Comparison of ENCODE assay signal across 10 mouse cellular contexts in the genomic region with DNA sequence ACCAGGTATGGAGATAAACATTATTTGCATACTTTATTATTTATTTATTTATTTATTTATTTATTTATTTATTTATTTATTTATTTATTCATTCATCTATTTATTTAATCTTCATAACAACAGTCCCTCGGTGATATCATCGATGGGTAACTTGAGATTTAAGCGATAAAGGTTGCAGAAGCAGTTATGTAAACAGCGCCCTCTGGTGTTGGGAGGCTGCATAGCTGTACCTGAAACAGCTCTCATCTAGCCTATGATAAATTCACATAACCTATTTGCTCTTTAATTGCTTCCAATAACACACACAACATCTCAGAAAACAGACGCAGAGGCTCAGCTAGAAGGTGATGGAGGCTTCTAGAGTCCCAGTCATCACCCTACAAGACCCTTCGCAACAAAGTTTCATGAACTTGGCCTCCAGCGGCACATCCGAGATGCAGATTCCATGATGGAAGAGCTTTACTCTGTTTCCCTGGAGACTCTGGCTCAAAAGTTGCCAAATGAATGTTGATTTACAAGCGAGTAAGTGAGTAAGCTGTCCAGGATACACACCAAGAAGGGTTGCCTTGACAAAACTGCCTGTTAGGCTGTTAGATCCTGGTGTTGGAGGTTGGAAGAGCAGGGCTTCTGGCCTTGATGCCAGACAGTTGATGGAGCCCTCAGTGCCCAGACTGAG.
A peak's percentile ranks its signal among the peaks of the same experiment; 100 is the strongest.
DNase-seq lines count a peak whose midpoint lies in the region; ATAC-seq and TF ChIP-seq lines count a peak whose summit lies in the region.
"Had no signal": no experiment of that assay in that cellular context is flagged by ENCODE, and none has a peak within 500 bp of the region (broad histone marks: within the 10 kb centered on the region; RNA-seq: fewer than 3 reads in every experiment).

No protein-coding gene starts in this region.

- peak; percentile 31 for DNase-seq in hindbrain, postnatal 0 days (ENCODE audit: low spot score)
- DNase-seq in hindbrain, embryonic 10.5 days (ENCODE audit: low spot score) = no peak
- DNase-seq in B cell, adult 2 months = peak; percentile 57 to 62
- no peak for DNase-seq in Patski (ENCODE audit: low read depth, low spot score)
- DNase-seq in lung, postnatal 10 days = peak; percentile 15
- DNase-seq in cerebellum, postnatal 14 days = no peak
- no peak for DNase-seq in gastrocnemius, postnatal 4 days (ENCODE audit: low spot score in 2 of 2)

- no peak for ATAC-seq in hindbrain, postnatal 0 days
- no peak for ATAC-seq in Patski
- no peak for ATAC-seq in activated CD4-positive, CD25-positive, alpha-beta regulatory T cell, adult 4 months

- no peaks in the 10 kb centered on the region for H3K36me3 ChIP-seq in hindbrain, postnatal 0 days (ENCODE audit: insufficient read depth, low read length)
- no peaks in the 10 kb centered on the region for H3K36me3 ChIP-seq in hindbrain, embryonic 10.5 days
- H3K36me3 ChIP-seq: heart, embryonic 13.5 days; lung, embryonic 15.5 days had no signal

- H3K27ac ChIP-seq in hindbrain, postnatal 0 days = no peak overlapping the region
- no peak overlapping the region for H3K27ac ChIP-seq in hindbrain, embryonic 10.5 days
- H3K27ac ChIP-seq: lung, embryonic 15.5 days had no signal

- H3K4me1 ChIP-seq in hindbrain, postnatal 0 days (ENCODE audit: insufficient read depth, low read length) = no peaks in the 10 kb centered on the region
- H3K4me1 ChIP-seq in hindbrain, embryonic 10.5 days (replicated peaks) = peaks cover 26% of the 10 kb centered on the region

- POLR2A ChIA-PET in Patski (lab: Charles Lee) = no interaction called here

- H3K4me3 ChIP-seq in hindbrain, postnatal 0 days (ENCODE audit: low read length) = no peak overlapping the region
- no peak overlapping the region for H3K4me3 ChIP-seq in hindbrain, embryonic 10.5 days
- H3K4me3 ChIP-seq: heart, embryonic 13.5 days; lung, embryonic 15.5 days had no signal

- in situ Hi-C loops in Patski (cut with MboI; ENCODE audit: low pct_unique_long_range_greater_than_20kb) = no loop called here

- no peak overlapping the region for H3K9ac ChIP-seq in hindbrain, postnatal 0 days (replicated peaks; ENCODE audit: low read length)
- H3K9ac ChIP-seq: heart, embryonic 13.5 days; lung, embryonic 15.5 days had no signal

- CTCF ChIA-PET in Patski (lab: Charles Lee) = interaction anchor here (0.6 to 2.9 kb wide), 29 partner anchors 10 to 894 kb away, joined by 3 to 26 read pairs (median 4); no protein-coding TSS in a partner anchor

- H3K4me2 ChIP-seq in hindbrain, postnatal 0 days (ENCODE audit: low read depth, low read length) = no peak overlapping the region
- H3K4me2 ChIP-seq: heart, embryonic 13.5 days; lung, embryonic 15.5 days had no signal

- WGBS in hindbrain, postnatal 0 days = 86% methylated on average over 9 of the region's 9 CpGs
- 86% methylated on average over 9 of the region's 9 CpGs for WGBS in hindbrain, embryonic 10.5 days

- H3K9me3 ChIP-seq in hindbrain, postnatal 0 days (ENCODE audit: low read length) = no peaks in the 10 kb centered on the region
- H3K9me3 ChIP-seq in hindbrain, embryonic 10.5 days = no peaks in the 10 kb centered on the region
- H3K9me3 ChIP-seq: heart, embryonic 13.5 days; lung, embryonic 15.5 days had no signal

- TF ChIP-seq CTCF in hindbrain, postnatal 0 days (IDR thresholded peaks at IDR 0.05; ENCODE audit: low read depth) = peak; percentile 64
- peak; percentile 80 for TF ChIP-seq CTCF in Patski (IDR thresholded peaks at IDR 0.05)

- H3K27me3 ChIP-seq in hindbrain, postnatal 0 days (ENCODE audit: insufficient read depth, low read length) = no peaks in the 10 kb centered on the region
- H3K27me3 ChIP-seq in hindbrain, embryonic 10.5 days (ENCODE audit: insufficient read depth, poor library complexity, severe bottlenecking) = no peaks in the 10 kb centered on the region; the same call in 1 of the 2 replicates
- peaks cover 16% of the 10 kb centered on the region for H3K27me3 ChIP-seq in Patski
- H3K27me3 ChIP-seq: lung, embryonic 15.5 days had no signal

Comparison
In these comparisons a context has a peak if more than half of its experiments do, and no peak if none do; other contexts are left out.
1. DNase-seq: peak in hindbrain, postnatal 0 days (single experiment), B cell, adult 2 months (2 of 2) and lung, postnatal 10 days (single experiment); none in hindbrain, embryonic 10.5 days (single experiment), Patski (single experiment), cerebellum, postnatal 14 days (0 of 2) and gastrocnemius, postnatal 4 days (0 of 2).